Mouse (Mus musculus) E14TG2a.4 (cell line): Measurements from ENCODE around the gene Ech1.

Source experiments
- H3K27me3 ChIP-seq: 2 replicates; pipeline ENCODE4 v1.6.1; 2014; ENCODE audit warnings: low read length, control low read depth; ENCODE audit not compliant: insufficient read depth
- H3K36me3 ChIP-seq: 2 replicates; pipeline ENCODE4 v1.6.1; 2014; ENCODE audit warnings: low read length, control low read depth; ENCODE audit not compliant: insufficient read depth
- H3K4me1 ChIP-seq: replicated peaks from 2 replicates; pipeline ENCODE4 v1.6.1; 2014; ENCODE audit warnings: low read depth, low read length, control low read depth
- H3K4me3 ChIP-seq: replicated peaks from 2 replicates; pipeline ENCODE4 v1.5.1; 2014; ENCODE audit warnings: mild to moderate bottlenecking, low read length
- H3K9me3 ChIP-seq: 2 replicates; pipeline ENCODE4 v1.6.1; 2014; ENCODE audit warnings: low read length, control low read depth
- CTCF ChIP-seq: conservative IDR thresholded peaks from 2 replicates; pipeline ENCODE4 v1.5.1; 2014; ENCODE audit warnings: low read length
- NANOG ChIP-seq: IDR thresholded peaks from 2 replicates; pipeline ENCODE4 v1.6.1; 2014; ENCODE audit warnings: borderline replicate concordance, low read length, mixed read lengths
- POU5F1 ChIP-seq: IDR thresholded peaks from 2 replicates; pipeline ENCODE4 v1.6.1; 2014; ENCODE audit warnings: low read length, borderline replicate concordance

The Ech1 gene

GRCm38 (mm10) chr7:28814306-28815034 lies 10.5 kb upstream of the Ech1 start:
- no peaks in the 10 kb centered on the region for H3K27me3 ChIP-seq
- TF ChIP-seq NANOG (no peak), CTCF (no peak), POU5F1 (no peak)
- no peaks in the 10 kb centered on the region for H3K9me3 ChIP-seq
- H3K4me1 ChIP-seq = peaks cover 74% of the 10 kb centered on the region
- H3K36me3 ChIP-seq = peaks cover 80% of the 10 kb centered on the region
- H3K4me3 ChIP-seq = peak overlapping the region; percentile 89

GRCm38 (mm10) chr7:28815230-28815629 lies 9.8 kb upstream of the Ech1 start:
- TF ChIP-seq POU5F1 = no peak
- no peak for TF ChIP-seq CTCF
- TF ChIP-seq NANOG = no peak
- H3K9me3 ChIP-seq = no peaks in the 10 kb centered on the region
- peaks cover 87% of the 10 kb centered on the region for H3K36me3 ChIP-seq
- H3K4me1 ChIP-seq = peaks cover 81% of the 10 kb centered on the region
- H3K27me3 ChIP-seq = no peaks in the 10 kb centered on the region
- H3K4me3 ChIP-seq = peak overlapping the region; percentile 58

GRCm38 (mm10) chr7:28816201-28816600 lies 8.8 kb upstream of the Ech1 start:
- Histone ChIP-seq H3K36me3 (peaks cover 97% of the 10 kb centered on the region), H3K27me3 (no peaks in the 10 kb centered on the region), H3K9me3 (no peaks in the 10 kb centered on the region), H3K4me1 (peaks cover 91% of the 10 kb centered on the region), H3K4me3 (peak overlapping the region; percentile 58)
- TF ChIP-seq CTCF = no peak
- TF ChIP-seq NANOG = no peak
- TF ChIP-seq POU5F1 = no peak

GRCm38 (mm10) chr7:28816920-28817319 lies 8.1 kb upstream of the Ech1 start:
- peak overlapping the region; percentile 58 for H3K4me3 ChIP-seq
- peaks cover 98% of the 10 kb centered on the region for H3K4me1 ChIP-seq
- H3K9me3 ChIP-seq = no peaks in the 10 kb centered on the region
- TF ChIP-seq POU5F1 = no peak
- TF ChIP-seq CTCF = no peak
- TF ChIP-seq NANOG = no peak
- H3K36me3 ChIP-seq = peaks cover 100% of the 10 kb centered on the region
- H3K27me3 ChIP-seq = no peaks in the 10 kb centered on the region

GRCm38 (mm10) chr7:28817524-28817923 lies 7.5 kb upstream of the Ech1 start:
- peak overlapping the region; percentile 58 for H3K4me3 ChIP-seq
- no peaks in the 10 kb centered on the region for H3K9me3 ChIP-seq
- peaks cover 98% of the 10 kb centered on the region for H3K4me1 ChIP-seq
- TF ChIP-seq POU5F1 = no peak
- TF ChIP-seq NANOG = no peak
- no peak for TF ChIP-seq CTCF
- peaks cover 100% of the 10 kb centered on the region for H3K36me3 ChIP-seq
- no peaks in the 10 kb centered on the region for H3K27me3 ChIP-seq

GRCm38 (mm10) chr7:28817957-28818356 lies 7.1 kb upstream of the Ech1 start:
- peaks cover 97% of the 10 kb centered on the region for H3K4me1 ChIP-seq
- TF ChIP-seq CTCF (no peak), POU5F1 (no peak), NANOG (no peak)
- H3K4me3 ChIP-seq = peak overlapping the region; percentile 58
- no peaks in the 10 kb centered on the region for H3K9me3 ChIP-seq
- peaks cover 100% of the 10 kb centered on the region for H3K36me3 ChIP-seq
- no peaks in the 10 kb centered on the region for H3K27me3 ChIP-seq

GRCm38 (mm10) chr7:28818436-28818835 lies 6.6 kb upstream of the Ech1 start:
- peaks cover 97% of the 10 kb centered on the region for H3K4me1 ChIP-seq
- peaks cover 99% of the 10 kb centered on the region for H3K36me3 ChIP-seq
- H3K4me3 ChIP-seq = peak overlapping the region; percentile 58
- TF ChIP-seq CTCF (no peak), NANOG (no peak), POU5F1 (no peak)
- H3K27me3 ChIP-seq = no peaks in the 10 kb centered on the region
- no peaks in the 10 kb centered on the region for H3K9me3 ChIP-seq

- peaks cover 97% of the 10 kb centered on the region for H3K4me1 ChIP-seq
- no peaks in the 10 kb centered on the region for H3K27me3 ChIP-seq
- no peak overlapping the region for H3K4me3 ChIP-seq
- H3K36me3 ChIP-seq = peaks cover 94% of the 10 kb centered on the region
- H3K9me3 ChIP-seq = no peaks in the 10 kb centered on the region
- TF ChIP-seq CTCF = no peak
- TF ChIP-seq POU5F1 = no peak
- no peak for TF ChIP-seq NANOG
Observed at GRCm38 (mm10) chr7:28818861-28819452, 6.1 kb upstream of the Ech1 start.

- Histone ChIP-seq H3K9me3 (no peaks in the 10 kb centered on the region), H3K27me3 (no peaks in the 10 kb centered on the region), H3K36me3 (peaks cover 88% of the 10 kb centered on the region), H3K4me1 (peaks cover 97% of the 10 kb centered on the region), H3K4me3 (no peak overlapping the region)
- TF ChIP-seq POU5F1 = no peak
- no peak for TF ChIP-seq NANOG
- no peak for TF ChIP-seq CTCF
Observed at GRCm38 (mm10) chr7:28819571-28819970, 5.4 kb upstream of the Ech1 start.
